Mouse (Mus musculus) urinary bladder, postnatal 36 days (tissue): Measurements from ENCODE around the gene Atp8b2.
A peak's percentile ranks its signal among the peaks of the same experiment; 100 is the strongest.

Experiments
- DNase-seq, 2 experiments: peaks; one replicate each; pipeline ENCODE4 v3.0.0; 2022; ENCODE audit warnings: low spot score in 2 of 2, mixed read lengths in 1 of 2

Atp8b2 gene

DNA sequence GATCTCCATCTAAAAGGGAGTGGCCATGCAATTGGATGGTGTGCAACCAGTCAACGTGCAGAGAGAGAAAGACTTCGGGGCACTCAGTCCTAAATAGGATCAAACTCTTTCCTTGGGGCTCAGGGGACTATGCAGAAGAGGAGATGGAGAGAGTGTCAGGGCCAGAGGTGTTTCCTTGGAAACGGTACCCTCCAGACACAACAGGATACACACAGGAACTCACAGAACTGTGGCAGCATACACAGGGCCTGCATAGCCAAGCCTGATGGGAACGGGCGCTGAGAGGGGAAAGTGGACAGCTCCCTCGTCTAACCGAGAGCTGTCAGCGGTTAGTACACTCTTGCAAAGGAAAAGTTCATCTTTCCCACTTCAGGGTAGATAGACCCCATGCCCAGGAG is 63.8 kb downstream of the Atp8b2 start:
- no peak for DNase-seq

DNA sequence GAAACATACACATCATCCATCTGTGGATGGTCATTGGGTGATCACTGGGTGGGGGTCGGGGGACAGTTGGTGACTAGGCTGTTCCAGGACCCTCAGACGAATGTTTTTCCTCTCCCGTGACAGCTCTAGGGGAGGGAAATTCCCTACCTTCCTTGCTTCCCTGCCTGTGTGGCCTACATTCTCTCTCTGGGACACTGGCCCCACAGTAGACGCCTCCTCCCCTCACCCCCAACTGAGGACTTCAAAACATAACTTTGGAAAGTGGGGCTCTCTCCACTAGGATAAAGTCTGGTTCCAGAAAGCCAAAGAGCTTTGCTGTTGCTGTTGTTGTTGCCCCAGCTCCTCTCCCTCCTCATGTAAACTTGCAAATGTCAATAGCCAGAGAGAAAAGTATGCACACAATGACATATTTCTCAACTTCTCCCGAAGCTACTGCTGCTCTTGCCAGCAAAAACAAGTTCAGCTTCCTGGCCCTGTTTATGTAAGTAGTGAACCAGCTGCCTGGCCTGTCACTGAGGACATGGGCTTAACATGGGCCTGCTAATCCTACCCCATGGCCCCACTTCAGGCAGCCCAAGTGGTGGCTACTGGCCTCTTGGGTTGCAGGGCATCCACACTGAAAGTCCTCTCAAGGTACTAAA is 64.3 kb downstream of the Atp8b2 start:
- peak in 1 of 2 experiments; percentile 58 for DNase-seq

DNA sequence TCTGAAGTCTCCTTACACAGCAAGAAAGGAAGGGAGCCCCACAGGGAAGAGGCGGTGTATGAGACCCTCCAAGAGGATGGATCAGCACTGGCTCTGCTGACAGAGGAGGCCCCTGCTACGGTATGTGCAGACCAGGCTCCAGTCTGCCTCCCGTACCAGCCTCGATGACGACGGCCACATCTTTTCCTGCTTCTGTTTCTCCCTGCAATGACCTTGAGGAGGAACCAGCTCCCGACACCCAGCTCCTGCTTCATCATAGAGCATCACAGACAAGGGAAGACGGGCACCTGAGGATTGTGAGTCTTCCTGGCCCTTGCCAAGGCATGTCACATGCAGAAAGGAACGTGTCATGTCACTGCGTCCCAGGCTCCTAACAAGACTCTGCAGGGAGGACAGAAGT is 65.3 kb downstream of the Atp8b2 start:
- no peak for DNase-seq

DNA sequence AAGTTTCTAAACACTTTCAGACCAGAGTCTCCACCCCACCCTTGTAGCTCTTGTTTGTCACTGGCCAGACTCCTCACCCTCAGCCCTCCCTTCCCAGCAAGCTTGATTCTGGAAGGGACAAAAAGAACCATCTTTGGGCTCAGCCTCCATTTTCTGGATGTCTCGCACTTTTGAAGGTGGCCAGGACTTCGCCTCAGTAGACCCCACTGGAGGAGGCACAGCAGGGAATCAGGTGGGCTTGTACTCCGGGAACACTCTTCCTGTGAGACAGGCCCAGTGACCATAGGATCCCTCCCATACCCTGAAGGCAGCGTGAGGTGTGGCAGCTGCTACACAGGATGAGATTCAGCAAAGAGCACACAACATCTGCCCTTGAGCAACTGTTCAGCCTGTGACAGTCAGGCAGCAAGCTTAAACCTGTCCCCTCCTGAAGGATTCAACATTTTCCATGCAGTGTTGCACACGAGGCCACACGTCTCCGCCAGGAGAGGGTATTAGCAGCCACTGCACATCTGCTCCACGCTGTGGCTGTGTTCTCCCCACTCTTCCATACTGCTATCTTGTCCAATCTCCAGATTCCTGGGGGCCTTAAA is 66.0 kb downstream of the Atp8b2 start:
- DNase-seq: no peak

DNA sequence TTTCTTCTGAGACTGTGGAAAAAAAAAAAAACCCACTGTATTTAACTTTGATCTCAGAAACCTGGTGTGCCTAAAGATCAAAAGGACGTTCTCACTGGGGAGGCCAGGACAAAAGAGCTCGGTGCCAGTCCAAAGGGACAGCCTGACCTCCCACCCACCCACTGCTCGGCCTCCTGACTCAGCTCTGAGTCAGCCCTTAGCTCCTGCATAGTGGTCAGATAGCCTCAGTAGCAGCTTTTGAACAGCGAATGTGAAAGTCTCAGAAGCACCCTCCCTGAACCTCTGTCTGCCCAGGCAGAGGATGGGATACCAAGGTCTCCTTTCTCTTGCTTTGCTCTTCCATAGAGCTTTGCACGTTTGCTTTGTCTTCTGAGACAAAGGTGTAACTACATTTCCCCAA is 66.7 kb downstream of the Atp8b2 start:
- DNase-seq: peak in 1 of 2 experiments; percentile 57

DNA sequence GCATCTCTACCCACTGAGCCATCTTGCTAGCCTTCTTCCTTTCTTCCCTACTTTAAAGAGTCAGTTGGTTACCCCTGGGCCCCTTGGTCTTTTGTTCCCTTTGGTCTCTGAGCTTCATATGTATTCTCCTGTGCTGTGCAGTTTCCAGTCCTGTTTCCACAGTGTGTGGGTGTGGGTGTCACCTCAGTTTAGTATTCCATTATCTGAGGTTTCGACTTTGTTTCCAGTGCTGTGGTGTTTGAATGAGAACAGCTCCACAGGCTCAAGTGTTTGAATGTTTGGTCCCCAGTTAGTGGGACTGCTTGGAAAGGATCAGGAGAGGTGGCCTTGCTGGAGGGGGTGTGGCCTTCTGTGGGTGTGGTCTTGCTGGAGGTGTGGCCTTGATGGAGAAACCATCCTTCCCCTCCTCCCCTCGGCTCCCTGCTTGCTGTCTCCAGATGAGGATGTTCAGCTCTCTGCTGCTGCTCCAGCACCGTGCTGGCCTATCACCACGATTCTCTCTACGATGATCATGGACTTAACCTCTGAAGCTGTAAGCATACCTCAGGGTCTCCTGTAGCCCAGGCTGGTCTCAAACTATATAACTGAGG is 70.7 kb downstream of the Atp8b2 start:
- DNase-seq: no peak

DNA sequence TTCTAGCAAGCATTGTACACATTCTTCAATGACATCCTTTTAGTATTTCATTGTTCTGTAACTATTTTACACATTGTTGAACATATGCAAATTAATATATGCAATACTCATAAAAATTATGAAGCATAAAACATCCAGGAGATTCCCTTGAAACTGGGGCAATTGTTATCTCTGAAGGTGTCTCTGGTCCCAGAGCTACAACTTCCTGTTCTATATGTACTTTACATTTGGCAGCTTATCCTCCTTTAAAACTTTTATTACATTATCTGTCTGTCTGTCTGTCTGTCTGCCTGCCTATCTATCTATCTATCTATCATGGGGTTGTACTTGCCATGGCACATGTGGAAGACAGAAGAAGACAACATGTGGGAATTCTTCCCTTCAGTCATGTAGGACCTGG is 71.6 kb downstream of the Atp8b2 start:
- DNase-seq: no peak

DNA sequence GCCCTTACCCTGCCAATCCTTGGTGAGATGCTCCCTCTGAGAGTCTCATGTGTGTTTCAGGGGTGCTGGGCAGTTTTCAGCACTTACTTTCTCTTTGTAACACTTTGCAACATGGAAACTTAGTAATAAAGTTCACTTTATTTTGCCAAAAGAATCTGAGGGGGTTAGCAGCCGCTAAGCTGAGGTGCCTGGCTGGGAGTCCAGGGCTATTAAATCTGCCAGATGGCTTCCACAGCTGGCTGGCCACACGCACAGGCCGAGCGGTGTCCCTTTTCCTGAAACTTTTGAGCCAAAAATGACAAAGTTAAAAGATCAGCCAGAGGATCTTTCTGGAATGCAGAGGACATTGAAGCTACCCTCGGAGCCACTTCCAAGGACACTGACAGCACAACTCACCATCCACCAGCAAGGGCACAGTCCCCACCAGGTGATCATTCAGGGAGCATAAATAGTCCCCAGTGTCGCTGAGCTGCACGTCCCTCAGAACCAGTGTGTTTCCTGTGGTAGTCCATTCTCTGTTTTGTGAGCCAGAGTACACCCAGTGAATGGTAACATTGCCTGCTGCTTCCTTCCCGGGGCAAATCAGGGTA is 73.4 kb downstream of the Atp8b2 start:
- DNase-seq: no peak
